Mouse (Mus musculus): ENCODE measurements around the gene Chd1.

Gene Chd1

GRCm38 (mm10) chr17:15809949-15810348 lies 105.2 kb downstream of the Chd1 start:
- DNase-seq (ENCODE audit: low spot score in 2 of 2): no peak

GRCm38 (mm10) chr17:15812136-15812778 lies 107.5 kb downstream of the Chd1 start:
- no peak for DNase-seq (ENCODE audit: low spot score in 2 of 2)

GRCm38 (mm10) chr17:15813658-15814212 lies 109.0 kb downstream of the Chd1 start:
- DNase-seq (ENCODE audit: low spot score in 2 of 2): no peak

- DNase-seq (ENCODE audit: low spot score in 2 of 2): no peak
Measured at GRCm38 (mm10) chr17:15815312-15816018, 110.7 kb downstream of the Chd1 start.

- no peak for DNase-seq (ENCODE audit: low spot score in 2 of 2)
Measured at GRCm38 (mm10) chr17:15816379-15817095, 111.8 kb downstream of the Chd1 start.

GRCm38 (mm10) chr17:15817096-15817450 lies 112.3 kb downstream of the Chd1 start:
- no peak for DNase-seq (ENCODE audit: low spot score in 2 of 2)

- no peak for DNase-seq (ENCODE audit: low spot score in 2 of 2)
Measured at GRCm38 (mm10) chr17:15817634-15818033, 112.9 kb downstream of the Chd1 start.

GRCm38 (mm10) chr17:15818372-15818771 lies 113.6 kb downstream of the Chd1 start:
- DNase-seq (ENCODE audit: low spot score in 2 of 2): no peak

- no peak for DNase-seq (ENCODE audit: low spot score in 2 of 2)
Measured at GRCm38 (mm10) chr17:15820146-15820545, 115.4 kb downstream of the Chd1 start.

GRCm38 (mm10) chr17:15820761-15821160 lies 116.0 kb downstream of the Chd1 start:
- no peak for DNase-seq (ENCODE audit: low spot score in 2 of 2)

GRCm38 (mm10) chr17:15821706-15822105 lies 116.9 kb downstream of the Chd1 start:
- DNase-seq (ENCODE audit: low spot score in 2 of 2): no peak
